Mouse (Mus musculus) intestine, embryonic 14.5 days (tissue): ENCODE measurements around the gene Setd7. TPM values are rescaled to one million over a fixed set of nuclear protein-coding genes. Genes with fewer than 3 reads are reported as not detected.

Experiments used
- ATAC-seq: fragments of 200-750 bp; cut with Nextera tagmentation; replicated peaks from 2 replicates; pipeline ENCODE4 v1.8.0; 2017; ENCODE audit warnings: low read depth, moderate number of reproducible peaks, moderate TSS enrichment, moderate library complexity; ENCODE audit not compliant: low FRiP score, low TSS enrichment
- DNase-seq: peaks from one replicate; pipeline ENCODE4 v3.0.0-alpha.2; 2018; ENCODE audit warnings: low spot score
- H3K27ac ChIP-seq: fragments of 300-500 bp; sonication (generic); 2 replicates; pipeline ENCODE4 v1.5.1; 2014; ENCODE audit warnings: low read depth, mild to moderate bottlenecking, control low read depth
- H3K27me3 ChIP-seq: fragments of 300-500 bp; sonication (generic); replicated peaks from 2 replicates; pipeline ENCODE4 v1.6.1; 2014; ENCODE audit warnings: low read length, control low read depth; ENCODE audit not compliant: control insufficient read depth, insufficient read depth
- H3K36me3 ChIP-seq: fragments of 300-500 bp; sonication (generic); 2 replicates; pipeline ENCODE4 v1.6.1; 2014; ENCODE audit warnings: low read length, control low read depth; ENCODE audit not compliant: control insufficient read depth, insufficient read depth
- H3K4me1 ChIP-seq: fragments of 300-500 bp; sonication (generic); replicated peaks from 2 replicates; pipeline ENCODE4 v1.6.1; 2014; ENCODE audit warnings: low read length, control low read depth, mixed read lengths; ENCODE audit not compliant: control insufficient read depth, insufficient read depth
- H3K4me2 ChIP-seq: fragments of 300-500 bp; sonication (generic); 2 replicates; pipeline ENCODE4 v1.6.1; 2014; ENCODE audit warnings: low read length
- H3K4me3 ChIP-seq: fragments of 300-500 bp; sonication (generic); 2 replicates; pipeline ENCODE4 v1.5.1; 2014; ENCODE audit warnings: low read depth, low read length, control low read depth, mixed read lengths
- H3K9ac ChIP-seq: fragments of 300-500 bp; sonication (generic); 2 replicates; pipeline ENCODE4 v1.6.1; 2014; ENCODE audit warnings: mild to moderate bottlenecking, low read length
- H3K9me3 ChIP-seq: fragments of 300-500 bp; sonication (generic); 2 replicates; pipeline ENCODE4 v1.6.1; 2016; ENCODE audit warnings: low read length, control low read depth; ENCODE audit not compliant: control insufficient read depth
- WGBS: fragments of 180-500 bp; shearing (Covaris S2); extraction: QIAGEN DNeasy Blood & Tissue Kit; methylation state at CpG from one replicate; pipeline ENCODE4 v1.1.7; 2014; 5-methylcytosine and 5-hydroxymethylcytosine counted together
- polyA plus RNA-seq: library from polyadenylated mRNA; unstranded; fragments of >200 nt; fragmentation: Nextera tagmentation; extraction: Ambion mirVana; gene quantifications from 2 replicates; pipeline ENCODE4 v1.2.1, GENCODE M21; 2014

Gene Setd7
- polyA plus RNA-seq, 1 experiment from 2014 or later = 4.2 TPM

DNA sequence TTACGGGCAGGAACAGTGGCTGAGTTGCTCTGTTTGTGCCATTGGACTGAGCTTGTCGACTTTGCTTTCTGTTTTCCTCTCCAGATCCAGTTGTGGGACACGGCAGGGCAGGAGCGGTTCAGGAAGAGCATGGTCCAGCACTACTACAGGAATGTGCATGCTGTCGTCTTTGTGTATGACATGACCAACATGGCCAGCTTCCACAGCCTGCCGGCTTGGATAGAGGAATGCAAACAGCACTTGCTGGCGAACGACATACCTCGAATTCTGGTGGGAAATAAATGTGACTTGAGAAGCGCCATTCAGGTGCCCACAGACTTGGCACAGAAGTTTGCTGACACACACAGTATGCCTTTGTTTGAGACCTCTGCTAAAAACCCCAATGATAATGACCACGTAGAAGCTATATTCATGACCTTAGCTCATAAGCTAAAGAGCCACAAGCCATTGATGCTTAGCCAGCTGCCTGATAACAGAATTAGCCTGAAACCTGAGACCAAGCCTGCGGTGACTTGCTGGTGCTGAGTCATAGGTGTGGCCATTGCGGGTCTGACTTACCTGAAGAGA is 67.3 kb downstream of the Setd7 start:
- H3K9ac ChIP-seq = no peak overlapping the region
- ATAC-seq (no peak), DNase-seq (no peak)
- H3K36me3 ChIP-seq = peaks cover 16% of the 10 kb centered on the region
- H3K27ac ChIP-seq = no peak overlapping the region; the same call in 1 of the 2 replicates
- no peaks in the 10 kb centered on the region for H3K27me3 ChIP-seq
- H3K4me1 ChIP-seq = no peaks in the 10 kb centered on the region
- H3K9me3 ChIP-seq = no peaks in the 10 kb centered on the region
- H3K4me2 ChIP-seq = no peak overlapping the region
- 70% methylated on average over 13 of the region's 13 CpGs for WGBS
- H3K4me3 ChIP-seq = no peak overlapping the region

DNA sequence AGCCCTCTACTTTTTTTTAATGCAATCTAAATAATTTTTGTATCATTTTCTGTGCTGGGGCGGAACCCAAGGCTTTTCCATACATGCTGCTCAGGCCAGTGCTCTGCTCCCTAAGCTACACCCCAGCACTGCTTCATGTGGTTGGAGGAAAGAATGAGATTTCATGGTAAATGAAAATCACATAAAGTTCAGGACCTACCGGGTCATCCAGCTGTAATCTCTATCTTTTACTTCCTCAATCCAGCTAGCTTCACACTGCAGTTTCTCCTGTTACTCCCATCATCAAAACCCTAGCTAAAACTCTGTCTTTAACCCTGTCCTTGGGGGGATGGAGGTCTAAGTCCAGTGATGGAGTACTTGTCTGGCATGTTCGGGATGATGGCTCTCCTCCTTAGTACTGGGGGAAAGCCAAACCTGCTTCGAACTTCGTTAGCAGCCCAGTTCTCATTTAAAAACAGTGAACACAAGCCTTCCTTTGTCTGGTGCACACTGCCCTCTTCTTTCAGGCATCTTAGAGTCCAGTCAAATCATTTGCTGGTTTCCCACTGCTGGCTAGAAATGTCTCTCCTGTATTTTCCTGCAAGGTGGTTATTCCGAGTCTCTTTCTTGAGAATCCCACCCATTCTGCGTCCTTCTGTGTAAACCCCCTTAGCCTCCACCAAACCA is 70.5 kb downstream of the Setd7 start:
- ATAC-seq = no peak
- Histone ChIP-seq H3K27me3 (no peaks in the 10 kb centered on the region), H3K4me3 (no peak overlapping the region), H3K9me3 (no peaks in the 10 kb centered on the region), H3K36me3 (peaks cover 16% of the 10 kb centered on the region), H3K4me2 (no peak overlapping the region), H3K27ac (no peak overlapping the region), H3K9ac (no peak overlapping the region), H3K4me1 (peaks cover 6% of the 10 kb centered on the region)
- WGBS = 85% methylated on average over 7 of the region's 7 CpGs
- no peak for DNase-seq

DNA sequence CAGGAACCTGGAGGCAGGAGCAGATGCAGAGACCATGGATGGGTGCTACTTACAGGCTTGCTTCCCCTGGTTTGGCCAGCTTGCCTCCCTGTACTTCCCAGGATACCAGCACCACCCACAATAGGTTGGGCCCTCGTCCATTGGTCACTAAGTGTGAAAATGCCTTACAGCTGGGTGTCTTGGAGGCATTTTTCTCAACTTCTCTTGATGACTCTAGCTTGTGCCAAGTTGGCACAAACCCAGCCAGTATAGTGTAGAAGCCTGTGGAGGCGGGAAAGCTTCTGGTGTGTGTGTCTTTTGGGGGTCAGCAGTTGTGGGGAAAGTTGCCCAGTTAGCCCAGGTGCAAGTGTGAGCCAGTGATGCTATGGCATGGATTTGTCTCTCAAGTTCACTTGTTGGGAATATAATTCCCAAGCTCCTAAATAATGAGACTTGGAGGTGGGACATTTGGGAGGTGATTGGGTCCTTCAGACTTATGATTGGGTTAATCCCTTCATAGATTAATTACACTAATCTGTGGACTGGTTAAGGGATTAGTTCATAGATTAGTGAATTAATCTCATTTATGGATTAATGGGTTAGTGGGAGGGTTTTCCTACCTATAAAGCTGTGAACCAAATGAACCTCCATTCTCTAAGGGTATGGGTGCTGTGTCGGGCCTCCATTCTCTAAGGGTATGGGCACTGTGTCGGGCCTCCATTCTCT is 74.0 kb downstream of the Setd7 start:
- Histone ChIP-seq H3K9ac (no peak overlapping the region), H3K27ac (no peak overlapping the region), H3K9me3 (no peaks in the 10 kb centered on the region), H3K4me1 (peaks cover 18% of the 10 kb centered on the region), H3K36me3 (0 out of 2 replicates have a peak, but pooled peaks cover 4% of the 10 kb centered on the region), H3K27me3 (no peaks in the 10 kb centered on the region), H3K4me2 (no peak overlapping the region), H3K4me3 (no peak overlapping the region)
- 92% methylated on average over 4 of the region's 4 CpGs for WGBS
- no peak for ATAC-seq
- DNase-seq = no peak

DNA sequence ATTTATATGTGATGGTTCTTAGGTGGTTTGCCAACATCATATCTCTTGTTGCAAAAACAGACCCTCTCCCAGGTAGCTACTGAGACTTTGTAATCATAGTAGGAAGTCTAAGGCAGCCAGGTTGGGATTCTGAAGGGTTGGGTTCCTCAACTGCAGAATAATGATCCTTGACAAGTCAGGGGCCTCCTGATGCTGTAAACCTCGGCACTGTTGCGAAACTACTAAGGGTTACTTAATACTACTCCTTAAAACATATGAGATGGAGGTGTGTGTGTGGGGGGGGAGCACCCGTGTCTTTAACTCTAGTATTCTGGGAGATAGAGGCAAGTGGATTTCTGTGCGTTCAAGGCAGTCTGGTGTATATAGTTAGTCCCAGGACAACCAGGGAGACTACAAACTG is 75.3 kb downstream of the Setd7 start:
- WGBS = 65% methylated on average over 4 of the region's 4 CpGs
- peak overlapping the region; percentile 87 for H3K4me3 ChIP-seq
- no peak overlapping the region; the same call in 1 of the 2 replicates for H3K9ac ChIP-seq
- 0 out of 2 replicates have a peak, but pooled peaks cover 2% of the 10 kb centered on the region for H3K36me3 ChIP-seq
- no peaks in the 10 kb centered on the region for H3K9me3 ChIP-seq
- H3K27ac ChIP-seq = no peak overlapping the region
- ATAC-seq (no peak), DNase-seq (peak; percentile 45)
- no peaks in the 10 kb centered on the region for H3K27me3 ChIP-seq
- H3K4me1 ChIP-seq = peaks cover 18% of the 10 kb centered on the region
- peak overlapping the region; percentile 87 for H3K4me2 ChIP-seq

DNA sequence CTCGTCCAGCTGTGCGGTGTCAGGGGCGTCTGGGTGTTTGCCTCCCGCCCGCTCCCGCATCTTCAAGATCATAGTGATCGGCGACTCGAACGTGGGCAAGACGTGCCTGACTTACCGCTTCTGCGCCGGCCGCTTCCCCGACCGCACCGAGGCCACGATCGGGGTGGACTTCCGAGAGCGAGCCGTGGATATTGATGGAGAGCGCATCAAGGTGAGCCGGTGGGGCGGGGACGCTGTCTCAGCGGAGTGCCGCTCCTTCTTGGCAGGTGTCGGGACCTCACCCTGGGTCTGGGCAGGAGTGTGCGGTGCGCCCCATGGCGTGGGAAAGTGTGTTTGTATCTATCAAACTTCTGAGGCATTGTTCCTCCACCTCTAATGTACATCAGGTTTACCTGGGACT is 76.3 kb downstream of the Setd7 start:
- DNase-seq (no peak), ATAC-seq (peak; percentile 61)
- WGBS = under 1% methylated on average over 33 of the region's 33 CpGs
- H3K4me2 ChIP-seq = peak overlapping the region; percentile 87
- peak overlapping the region; percentile 94 for H3K9ac ChIP-seq
- peak overlapping the region; percentile 87 for H3K4me3 ChIP-seq
- H3K27ac ChIP-seq = peak overlapping the region; percentile 96
- H3K27me3 ChIP-seq = no peaks in the 10 kb centered on the region
- H3K36me3 ChIP-seq = no peaks in the 10 kb centered on the region
- no peaks in the 10 kb centered on the region for H3K9me3 ChIP-seq
- peaks cover 18% of the 10 kb centered on the region for H3K4me1 ChIP-seq

DNA sequence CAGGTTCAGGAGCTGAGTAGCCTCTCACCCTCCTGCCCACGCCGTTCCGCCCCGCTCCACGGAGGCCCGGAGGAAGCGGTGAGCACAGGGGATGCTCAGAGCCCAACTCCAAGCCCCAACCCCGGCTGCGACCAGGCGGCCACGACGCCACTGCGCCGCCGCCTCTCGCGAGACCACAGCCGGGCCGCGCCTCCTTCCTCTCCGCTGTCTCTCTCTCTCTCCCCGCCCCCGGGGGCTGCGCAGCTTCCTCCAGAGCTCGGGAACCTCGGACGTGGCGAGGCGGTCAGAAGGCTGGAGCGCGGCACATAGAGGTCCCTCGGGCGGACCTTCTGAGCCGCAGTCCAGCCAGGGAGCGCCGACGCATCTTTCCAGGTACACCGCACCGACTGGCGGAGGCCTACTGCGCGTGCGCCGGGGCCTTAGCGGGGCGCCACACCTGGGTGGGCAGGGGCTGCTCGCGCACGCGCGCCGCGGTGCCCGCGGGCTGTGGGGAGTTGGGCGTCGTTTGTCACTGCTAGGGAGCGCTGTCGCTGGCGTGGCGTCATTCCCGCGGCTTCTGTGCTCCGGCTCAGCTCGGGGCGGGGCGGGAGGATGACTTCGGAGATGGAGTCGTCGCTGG is 76.8 kb downstream of the Setd7 start, which contains the start of gene Rab33b:
Gene Rab33b, plus strand, starts transcription at position 180 of the 619 bp plus-strand sequence.
- peak within 1 kb of the TSS; percentile 96 for H3K27ac ChIP-seq
- H3K36me3 ChIP-seq = no peaks in the 10 kb centered on the region
- peak within 1 kb of the TSS; percentile 87 for H3K4me2 ChIP-seq
- peak within 1 kb of the TSS; percentile 94 for H3K9ac ChIP-seq
- peaks cover 18% of the 10 kb centered on the region for H3K4me1 ChIP-seq
- under 1% methylated on average over 69 of the region's 70 CpGs for WGBS
- no peaks in the 10 kb centered on the region for H3K27me3 ChIP-seq
- H3K4me3 ChIP-seq = peak within 1 kb of the TSS; percentile 87
- H3K9me3 ChIP-seq = no peaks in the 10 kb centered on the region
- peak; percentile 97 for ATAC-seq
- DNase-seq = peak; percentile 98

DNA sequence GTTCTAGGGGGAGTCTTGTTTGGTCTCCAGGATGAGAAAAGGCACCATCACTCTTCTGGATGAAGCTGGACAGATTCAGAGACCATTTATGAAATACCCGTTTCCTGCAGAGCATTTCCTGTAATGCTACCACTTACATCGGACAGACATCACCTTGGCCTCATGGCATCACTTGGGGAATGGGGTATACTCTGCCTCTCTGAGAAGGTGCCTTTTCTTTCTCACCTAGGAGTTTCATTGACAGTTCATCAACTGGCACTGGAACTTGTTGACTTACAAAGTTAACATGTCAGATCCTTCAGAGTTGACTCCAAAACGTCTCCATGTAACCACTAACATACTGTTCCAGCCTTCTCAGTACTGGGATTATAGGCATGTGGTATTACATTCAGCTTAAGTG is 77.9 kb downstream of the Setd7 start:
- Histone ChIP-seq H3K9me3 (no peaks in the 10 kb centered on the region), H3K27ac (peak overlapping the region; percentile 96), H3K4me3 (peak overlapping the region; percentile 87; the same call in 1 of the 2 replicates), H3K27me3 (no peaks in the 10 kb centered on the region), H3K4me1 (peaks cover 18% of the 10 kb centered on the region), H3K36me3 (no peaks in the 10 kb centered on the region), H3K4me2 (peak overlapping the region; percentile 87), H3K9ac (peak overlapping the region; percentile 94; the same call in 1 of the 2 replicates)
- DNase-seq (no peak), ATAC-seq (no peak)
- 72% methylated on average over 3 of the region's 3 CpGs for WGBS

DNA sequence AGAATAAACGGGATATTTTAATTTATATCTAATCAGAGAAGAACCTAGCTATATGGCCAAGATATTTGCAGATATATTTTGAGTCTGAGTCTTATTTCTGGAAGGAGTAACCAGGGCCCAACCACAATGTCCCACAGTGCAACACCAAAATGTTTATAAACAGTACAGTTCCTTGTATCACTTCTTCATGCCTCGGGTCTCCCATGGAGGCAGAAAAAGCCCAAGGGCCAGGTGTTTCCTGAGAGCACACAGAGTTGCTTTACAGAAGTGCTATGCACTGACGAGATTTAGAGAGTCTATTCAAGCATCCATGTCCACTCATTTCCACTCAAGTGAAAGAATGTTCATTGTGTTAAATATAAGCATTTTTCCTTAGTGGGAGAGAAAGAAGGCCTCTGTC is 78.8 kb downstream of the Setd7 start:
- no peak overlapping the region for H3K9ac ChIP-seq
- no peak overlapping the region for H3K4me2 ChIP-seq
- peaks cover 18% of the 10 kb centered on the region for H3K4me1 ChIP-seq
- no peaks in the 10 kb centered on the region for H3K9me3 ChIP-seq
- no peaks in the 10 kb centered on the region for H3K27me3 ChIP-seq
- no peak for ATAC-seq
- WGBS = 61% methylated on average over 3 of the region's 3 CpGs
- no peak overlapping the region for H3K27ac ChIP-seq
- DNase-seq = no peak
- H3K4me3 ChIP-seq = no peak overlapping the region
- H3K36me3 ChIP-seq = no peaks in the 10 kb centered on the region
